Mouse (Mus musculus) CD4-positive, CD25-positive, alpha-beta regulatory T cell, adult 2 months (primary cell): Measurements from ENCODE around the gene Stub1.
A peak's percentile ranks its signal among the peaks of the same experiment; 100 is the strongest.

Experiments used
- DNase-seq: peaks from one replicate; pipeline ENCODE4 v3.0.0-alpha.2; 2012; ENCODE audit warnings: low read depth, low spot score

The Stub1 gene

DNA sequence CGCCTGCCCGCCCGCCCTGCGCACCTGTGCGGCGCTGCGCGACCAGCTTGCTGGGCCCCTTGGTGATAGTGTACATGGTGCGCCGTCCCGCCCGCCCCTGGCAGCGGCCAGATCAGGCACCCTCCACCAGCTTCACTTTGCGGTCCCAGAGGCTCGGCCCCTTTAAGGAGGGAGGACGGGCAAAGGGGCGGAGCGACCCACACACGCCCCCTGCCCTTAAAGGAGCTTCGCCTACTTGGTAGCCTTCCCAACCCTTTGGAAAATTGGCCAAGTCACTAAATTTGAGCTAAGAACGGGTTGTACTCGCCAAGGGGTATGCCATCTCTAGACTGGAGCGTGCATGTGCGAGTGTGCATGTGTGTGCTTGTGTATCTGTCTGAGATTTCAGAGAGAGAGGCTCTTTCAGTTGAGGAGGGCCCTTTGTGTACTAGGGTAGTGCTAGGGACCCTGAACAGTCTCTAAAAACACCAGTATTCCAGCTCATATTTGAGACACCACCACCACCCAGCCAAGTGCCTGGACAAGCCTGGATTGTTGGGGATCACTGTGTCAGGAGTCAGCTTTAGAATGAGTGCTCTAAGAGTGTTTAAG is 35.5 kb upstream of the Stub1 start, which contains the start of gene Mcrip2:
Gene Mcrip2 (minus strand): TSS at position 164 of the 591 bp plus-strand sequence.
- peak; percentile 74 for DNase-seq

DNA sequence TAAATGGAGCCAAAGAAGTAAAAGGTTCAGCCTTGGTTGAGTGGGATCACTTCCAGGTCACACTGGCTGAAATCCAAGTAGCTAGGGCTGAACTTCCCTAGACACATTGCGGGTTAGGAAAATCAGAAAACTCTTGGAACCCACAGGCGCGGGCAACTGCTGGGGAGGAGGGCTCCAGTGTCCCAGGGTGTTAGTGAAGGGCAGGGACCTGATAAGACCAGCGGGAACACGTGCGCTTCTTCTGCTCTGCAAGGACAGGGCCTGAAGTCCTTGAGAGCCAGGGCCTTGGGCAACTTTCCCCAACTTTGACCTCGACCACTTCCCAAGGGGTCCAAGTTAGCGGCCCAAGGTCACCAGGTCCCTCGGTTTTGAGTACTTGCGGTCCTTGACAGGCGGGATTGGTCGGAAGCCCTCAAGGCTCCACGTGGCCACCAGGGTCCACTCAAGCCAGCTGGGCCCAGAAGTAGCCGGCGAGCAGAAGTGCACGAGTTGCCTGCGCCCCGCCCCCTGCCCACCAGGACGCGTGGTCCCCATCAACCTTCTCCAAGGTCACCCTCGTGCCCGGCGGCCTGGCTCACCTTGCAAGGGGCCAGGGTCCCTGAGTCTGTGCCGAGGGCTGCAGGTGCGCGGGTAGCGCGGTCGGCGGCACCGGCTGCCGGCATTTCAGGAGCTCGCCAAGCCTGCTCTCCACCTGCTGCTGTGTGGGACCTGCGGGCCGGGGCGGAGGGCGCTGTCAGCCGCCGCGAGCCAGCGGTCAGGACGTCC is 34.8 kb upstream of the Stub1 start:
- no peak for DNase-seq

DNA sequence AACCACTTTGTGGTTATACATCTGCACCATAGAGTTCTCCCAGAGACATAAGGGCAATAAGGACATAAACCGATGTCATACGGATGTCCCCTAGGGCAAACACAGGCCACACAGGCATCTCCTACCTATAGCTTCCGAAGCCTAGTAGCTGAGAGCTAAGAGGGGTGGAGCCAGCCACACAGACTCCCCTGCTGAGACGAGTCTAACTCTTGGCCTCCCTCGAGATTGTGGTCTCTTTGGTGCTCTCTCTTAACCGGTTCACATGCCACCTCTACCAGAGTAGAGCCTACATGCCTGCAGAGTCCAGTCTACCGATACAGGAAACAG is 34.3 kb upstream of the Stub1 start:
- DNase-seq: peak; percentile 46

DNA sequence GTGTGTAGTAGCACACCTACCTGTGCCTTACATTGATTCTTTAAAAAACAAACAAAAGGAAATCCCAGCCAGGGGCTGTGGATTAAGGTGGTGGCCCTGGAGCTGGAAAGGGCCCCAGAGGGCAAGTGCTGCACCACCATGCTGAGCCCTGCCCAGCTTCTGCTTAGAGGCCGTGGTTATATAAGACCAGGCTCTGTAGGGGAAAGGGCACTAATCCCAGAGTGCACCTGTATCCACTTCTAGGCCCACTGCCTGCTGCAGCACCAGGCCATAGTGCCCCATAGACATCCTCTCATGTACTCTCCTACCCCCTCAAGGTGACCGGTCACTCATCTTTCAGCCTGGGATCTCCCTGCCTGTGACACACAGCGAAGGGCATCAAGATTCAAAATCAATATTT is 33.0 kb upstream of the Stub1 start:
- no peak for DNase-seq

DNA sequence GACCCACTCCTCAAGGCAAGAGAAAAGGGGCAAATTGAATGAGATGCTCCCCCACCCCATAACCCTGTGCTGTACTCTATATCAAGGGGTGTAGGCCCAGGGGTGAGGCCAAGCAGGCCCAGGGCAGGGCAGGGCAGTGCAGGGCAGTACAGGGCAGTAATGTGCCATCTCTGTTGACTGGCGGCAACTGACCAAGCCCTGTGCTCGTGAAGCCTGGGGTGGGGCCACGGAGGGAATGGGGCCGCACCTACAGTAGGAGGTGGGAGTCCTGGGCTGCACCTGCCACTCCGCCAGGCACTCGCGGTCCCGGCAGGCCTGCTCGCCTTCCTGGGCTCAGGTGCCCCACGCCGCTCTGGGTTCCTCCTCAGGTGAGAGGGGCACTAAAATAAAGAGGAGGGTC is 32.1 kb upstream of the Stub1 start:
- DNase-seq: no peak

DNA sequence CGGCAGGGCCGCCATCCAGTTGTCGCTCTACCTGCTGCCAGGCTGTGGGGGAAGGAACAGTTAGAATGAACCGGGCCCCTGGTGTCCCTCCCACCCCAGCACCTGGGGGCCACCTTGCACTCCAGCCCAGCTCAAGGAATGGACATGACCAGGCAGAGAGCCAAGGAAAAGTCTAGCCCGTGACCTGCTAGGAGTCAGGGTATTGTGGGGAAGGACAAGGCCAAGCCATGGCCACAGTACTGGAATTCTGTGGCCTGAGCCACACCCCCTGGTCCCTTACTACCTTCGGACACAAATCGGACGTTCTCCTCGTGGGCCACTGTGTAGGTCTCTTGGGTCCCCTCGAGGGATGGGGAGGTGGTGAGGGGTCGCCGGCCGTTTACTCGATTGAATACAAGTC is 31.1 kb upstream of the Stub1 start:
- DNase-seq: no peak

DNA sequence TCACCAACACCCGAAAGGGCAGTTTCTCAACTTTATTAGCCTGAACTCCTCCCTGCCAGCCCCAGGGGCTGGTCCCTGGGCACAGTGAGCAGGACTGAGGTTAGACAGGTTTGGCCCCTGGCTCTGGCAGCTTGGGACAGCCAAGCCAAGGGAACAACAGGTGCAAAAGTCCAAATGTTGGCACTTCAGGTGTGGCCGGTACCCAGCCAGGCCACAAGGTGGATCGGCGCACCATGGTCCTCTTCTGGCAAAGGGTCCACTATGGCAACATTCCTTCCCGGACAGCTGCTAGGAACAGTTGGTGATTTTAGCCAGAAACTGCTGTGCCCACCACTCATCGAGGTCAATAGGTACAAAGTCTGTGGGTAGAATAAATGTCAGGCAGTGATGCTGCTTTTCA is 30.5 kb upstream of the Stub1 start:
- DNase-seq: no peak

DNA sequence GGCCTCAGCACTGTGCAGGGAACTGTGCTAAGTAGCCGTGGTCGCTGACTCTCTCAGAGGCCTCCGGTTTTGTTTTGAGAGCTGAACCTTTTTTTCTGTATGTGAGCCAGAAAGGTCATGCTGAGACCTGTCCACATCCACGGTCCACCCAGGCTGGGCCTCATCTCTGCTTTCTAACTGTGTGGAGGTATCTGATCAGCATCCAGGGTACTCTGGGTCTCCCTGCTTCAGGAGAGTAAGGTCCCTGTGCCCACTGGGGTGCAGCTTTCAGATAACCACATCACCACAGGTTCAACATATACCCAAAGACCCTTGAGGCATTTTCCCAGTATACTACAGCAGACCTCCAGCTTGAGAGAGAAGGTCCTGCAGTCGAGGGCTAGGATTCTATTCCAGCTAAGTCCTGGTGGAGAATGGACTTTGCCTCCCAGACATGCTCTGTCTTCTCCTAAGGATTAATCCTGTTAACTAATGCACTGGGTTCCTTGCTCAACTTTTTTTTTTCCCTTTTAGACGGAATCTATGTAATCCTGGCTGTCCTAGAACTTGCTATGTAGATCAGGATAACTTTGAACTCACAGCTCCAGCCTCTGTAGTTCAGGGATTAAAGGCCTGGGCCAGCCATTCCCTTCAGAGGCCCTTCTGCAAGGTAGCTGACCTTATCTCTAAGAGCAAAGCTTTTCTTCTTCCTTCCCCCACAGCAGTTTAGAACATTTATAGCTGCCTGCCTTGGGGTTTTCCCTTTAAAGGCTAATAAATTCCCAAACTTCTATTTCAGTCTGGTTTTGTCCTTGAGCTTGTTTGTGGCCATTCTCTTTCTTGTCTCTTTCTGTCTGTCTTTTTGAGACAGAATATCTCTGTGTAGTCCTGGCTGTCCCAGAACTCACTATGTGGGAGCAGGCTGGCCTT is 28.8 kb upstream of the Stub1 start:
- DNase-seq: no peak

DNA sequence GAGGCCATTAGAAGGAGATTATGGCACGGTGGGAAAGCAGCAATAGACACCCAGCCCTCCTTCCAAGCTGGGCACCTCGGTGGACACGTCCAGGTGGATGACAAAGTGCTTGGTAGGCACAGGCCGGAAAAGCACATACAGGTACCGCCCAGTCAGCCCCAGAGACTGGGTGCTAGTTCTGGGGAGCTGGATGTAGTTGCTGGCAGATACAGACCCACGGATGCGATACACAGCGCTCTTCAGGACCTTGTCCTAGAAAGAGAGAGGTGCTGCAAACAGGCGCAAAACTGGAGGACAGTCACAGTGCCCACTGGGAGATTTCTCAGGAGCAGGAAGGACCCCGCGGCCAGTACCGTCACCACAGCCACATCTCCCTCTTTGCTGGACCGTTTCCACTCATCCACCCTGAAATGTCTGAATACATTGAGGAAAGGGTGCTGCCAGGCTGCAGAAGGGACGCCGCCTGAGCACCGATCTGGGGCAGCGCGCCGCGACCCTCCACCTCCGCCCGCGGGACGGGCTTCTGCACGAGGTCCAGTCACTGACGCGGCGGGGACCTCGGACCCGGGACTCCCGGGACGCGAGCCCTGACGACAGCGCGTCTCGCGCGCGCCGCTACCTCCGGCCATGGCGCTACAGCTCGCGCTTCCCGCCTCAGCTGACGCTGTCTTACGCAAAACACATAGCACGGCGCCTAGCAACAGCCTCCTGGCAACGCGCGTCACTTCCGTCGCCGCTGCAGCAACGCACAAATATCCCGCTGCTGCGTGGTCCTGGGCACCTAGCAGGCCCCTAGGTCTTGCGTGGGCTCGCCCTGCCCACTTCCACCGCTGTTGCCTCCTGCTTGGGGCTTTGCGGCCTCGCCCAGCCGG is 27.9 kb upstream of the Stub1 start, which contains the start of gene Wdr90:
Gene Wdr90 (minus strand): TSS at position 670 of the 872 bp plus-strand sequence.
- DNase-seq: peak; percentile 97

DNA sequence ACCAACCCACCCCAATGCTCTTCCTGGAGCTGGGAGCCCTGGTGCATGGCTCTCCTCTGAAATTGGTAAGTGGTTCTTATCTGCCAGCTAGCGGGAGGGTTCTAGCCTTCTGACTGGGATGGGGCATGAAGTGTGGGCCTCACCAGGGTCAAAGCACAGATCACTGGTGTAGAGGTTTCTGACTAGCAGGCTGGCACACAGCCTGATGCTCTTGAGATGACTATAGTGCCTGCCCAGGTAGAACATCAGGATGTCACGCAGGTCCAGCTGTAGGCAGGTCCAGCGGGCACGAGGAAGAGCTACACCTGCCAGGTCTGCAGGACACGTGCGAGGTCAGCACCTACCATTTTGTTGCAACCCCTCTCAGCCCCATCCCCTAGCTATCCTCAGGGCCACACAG is 27.0 kb upstream of the Stub1 start:
- no peak for DNase-seq

DNA sequence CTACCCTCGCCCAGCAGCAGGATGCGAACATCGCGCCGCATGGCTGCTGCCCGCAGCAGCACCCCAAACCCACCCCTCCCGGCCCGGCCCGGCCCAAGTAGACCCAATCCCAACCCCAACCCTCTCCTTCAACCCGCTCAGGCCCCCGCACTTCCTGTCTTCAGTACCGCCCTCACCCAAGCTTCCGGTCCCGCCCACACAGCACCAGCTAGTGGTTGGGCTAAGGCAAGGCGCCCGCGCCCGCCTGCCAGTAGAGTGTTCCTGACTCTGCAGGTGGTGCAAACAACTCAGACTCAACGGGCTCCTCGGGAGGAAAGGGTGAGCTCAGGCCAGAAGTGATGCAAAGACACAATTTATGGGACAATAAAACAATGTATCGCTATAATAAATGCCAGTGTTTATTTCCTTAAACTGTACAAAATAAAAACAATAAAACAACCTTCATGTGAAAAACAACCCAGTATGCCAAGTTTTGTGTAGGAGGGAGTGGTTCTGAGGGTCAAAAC is 11.2 kb upstream of the Stub1 start, which contains the start of gene Rhot2:
Gene Rhot2 (minus strand): TSS at position 456 of the 506 bp plus-strand sequence.
- peak; percentile 97 for DNase-seq

DNA sequence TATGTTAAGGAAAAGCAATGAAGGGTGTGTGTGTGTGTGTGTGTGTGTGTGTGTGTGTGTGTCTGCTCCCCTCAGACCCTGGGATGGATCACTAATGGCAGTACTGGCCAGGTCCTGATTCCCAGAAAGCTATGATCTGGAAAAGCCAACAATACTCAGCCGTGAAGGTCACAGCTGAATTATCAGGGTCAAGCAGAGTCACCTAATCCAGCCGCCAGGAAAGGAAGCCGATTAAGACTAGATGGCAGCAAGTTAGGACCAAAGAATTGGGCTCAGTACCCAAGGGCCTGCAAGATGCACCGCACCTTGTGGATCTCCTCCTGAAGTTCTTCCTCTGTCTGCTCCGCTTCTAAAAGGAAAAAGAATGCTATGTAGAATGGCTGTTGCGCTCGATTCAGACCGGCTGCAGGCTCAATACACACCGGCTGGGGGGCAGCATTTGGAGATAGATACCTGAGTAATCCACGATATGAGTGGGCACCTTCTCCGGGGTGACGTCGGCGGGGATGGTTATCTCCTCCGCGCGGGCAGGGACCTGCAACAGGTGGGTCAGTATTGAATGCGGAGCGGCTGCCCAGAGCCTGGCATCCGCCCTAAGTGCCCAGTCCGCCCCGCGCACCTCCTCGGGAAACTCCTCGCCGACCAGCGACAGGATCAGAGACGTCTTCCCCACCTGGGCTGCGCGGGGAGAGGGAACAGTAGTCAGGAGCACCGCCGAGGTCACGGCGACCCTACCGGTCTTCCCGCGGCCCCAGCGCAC is 10.6 kb upstream of the Stub1 start:
- DNase-seq: no peak

DNA sequence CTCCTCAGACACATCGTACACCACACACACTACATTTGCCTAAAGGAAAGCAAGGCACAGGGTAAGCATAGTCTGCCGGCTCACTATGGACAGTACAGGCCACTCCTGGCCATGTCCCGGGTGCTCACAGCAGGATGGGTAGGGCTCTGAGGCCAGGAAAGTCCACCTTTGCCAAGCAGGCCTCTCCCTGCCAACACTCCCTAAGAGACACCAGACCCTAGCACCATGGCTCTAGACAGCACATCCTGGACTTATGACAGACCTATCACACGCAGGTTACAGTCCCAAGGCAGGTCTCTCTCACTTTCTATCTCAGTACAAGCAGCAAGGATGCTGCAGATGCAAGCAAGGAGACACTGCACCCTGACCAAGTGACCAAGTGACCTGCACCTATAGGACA is 9.9 kb upstream of the Stub1 start:
- no peak for DNase-seq

DNA sequence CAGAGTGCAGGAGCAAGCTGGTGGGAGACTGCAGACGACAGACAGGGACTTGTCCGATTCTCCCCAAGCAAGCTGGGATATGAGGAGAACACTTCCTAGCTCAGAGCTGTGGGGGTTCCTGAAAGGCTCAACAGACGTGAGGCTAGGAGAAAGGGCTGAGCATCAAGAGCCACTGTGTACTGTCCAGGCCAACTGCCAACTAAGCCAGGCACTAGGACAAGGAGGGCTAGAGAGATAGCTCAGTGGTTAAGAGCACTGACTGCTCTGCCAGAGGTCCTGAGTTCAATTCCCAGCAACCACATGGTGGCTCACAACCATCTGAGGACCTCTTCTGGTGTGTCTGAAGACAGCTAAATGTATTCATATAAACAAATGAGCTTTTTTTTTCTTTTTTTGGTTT is 9.3 kb upstream of the Stub1 start:
- DNase-seq: no peak

DNA sequence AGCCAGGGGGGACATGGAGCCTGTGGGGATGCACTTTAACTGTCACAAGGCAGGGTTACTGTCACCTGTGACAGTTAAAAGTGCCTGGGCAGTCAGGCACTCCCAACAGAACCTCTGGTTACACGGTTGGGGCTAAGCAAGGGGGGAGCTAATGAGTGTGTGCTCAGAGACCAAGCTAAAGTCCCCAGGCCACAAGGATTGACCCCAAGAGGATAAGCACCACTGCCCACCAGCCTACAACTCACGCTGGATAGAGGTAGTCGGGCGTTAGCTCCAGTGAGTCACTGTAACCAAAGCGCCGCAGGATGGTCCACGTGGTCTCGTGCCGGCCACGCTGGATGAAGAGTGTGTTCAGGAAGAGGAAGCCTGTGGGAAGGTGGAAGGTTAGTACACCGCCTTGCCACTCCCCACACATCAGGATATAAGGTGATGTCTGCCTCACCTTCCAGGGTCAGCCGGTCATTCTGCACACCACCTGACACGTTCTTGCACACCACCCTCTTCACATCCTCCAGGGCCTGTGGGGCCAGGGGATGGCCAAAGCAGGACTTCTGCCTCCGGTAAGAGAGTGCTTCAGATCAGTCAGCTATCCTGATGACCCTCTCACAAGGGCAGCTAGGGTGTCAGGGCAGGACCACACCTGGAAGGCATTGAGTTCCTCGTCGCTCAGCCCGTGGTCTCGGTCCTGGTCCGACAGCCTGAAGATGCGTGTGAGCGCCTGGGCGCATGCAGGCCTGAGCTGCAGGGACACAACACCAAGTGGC is 8.1 kb upstream of the Stub1 start, which contains the start of gene Gm20683:
Gene Gm20683 (minus strand): TSS at position 647 of the 764 bp plus-strand sequence.
- no peak for DNase-seq

DNA sequence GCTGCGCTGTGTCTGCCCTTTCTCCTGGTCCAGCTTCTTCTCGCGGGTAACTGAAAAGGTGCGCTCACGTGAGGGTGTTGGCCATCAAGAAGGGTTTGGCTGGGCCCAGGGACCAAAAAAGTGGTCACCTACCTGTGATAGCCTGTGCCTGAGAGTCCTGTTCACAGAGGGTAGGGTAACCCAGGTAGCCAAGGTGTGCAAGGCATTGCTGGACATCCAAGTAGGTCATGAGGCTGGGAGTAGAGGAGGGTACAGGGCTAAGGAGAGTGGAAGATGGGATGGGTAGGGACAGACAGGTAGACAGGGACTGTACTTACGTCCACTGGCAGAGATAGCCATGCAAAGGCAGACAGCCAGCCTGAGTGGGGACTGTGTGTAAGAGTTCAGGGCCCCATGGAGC is 7.3 kb upstream of the Stub1 start:
- no peak for DNase-seq

DNA sequence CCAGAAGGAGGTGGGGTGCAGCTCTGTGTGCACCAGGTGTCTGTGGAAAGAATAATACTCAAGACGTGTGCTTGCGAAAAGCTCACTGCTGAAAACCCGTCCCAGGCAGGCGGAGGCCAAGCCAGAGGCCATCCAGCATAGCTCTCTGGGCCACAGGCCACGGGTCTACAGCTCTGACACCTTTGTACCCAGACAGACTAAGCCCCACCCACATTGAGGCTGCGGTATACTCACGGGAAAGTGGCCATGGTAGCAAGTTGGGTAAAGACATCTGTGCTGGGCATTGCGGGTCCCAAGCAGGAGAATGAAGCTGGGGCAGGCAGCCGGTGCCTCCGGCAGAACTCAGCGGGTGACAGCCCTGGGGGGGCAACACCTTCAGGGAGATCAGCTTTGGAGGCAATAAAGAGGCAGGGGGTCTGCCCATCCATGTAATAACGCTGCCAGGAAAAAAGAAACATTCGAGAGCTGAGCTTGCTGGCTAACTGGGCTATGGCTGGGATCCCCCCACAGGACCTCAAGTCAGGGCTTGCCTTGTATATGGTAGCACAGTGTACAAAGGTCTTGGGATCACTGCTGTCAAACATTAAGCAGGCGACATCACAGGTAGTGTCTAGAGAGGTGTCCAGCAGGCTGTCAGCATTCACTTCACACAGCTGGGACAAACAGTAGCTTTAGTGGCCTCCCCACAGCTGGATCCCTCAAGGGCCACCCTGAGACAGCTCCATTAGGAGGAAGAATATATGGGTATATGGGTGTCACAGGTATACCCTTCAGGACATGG is 6.4 kb upstream of the Stub1 start:
- no peak for DNase-seq

DNA sequence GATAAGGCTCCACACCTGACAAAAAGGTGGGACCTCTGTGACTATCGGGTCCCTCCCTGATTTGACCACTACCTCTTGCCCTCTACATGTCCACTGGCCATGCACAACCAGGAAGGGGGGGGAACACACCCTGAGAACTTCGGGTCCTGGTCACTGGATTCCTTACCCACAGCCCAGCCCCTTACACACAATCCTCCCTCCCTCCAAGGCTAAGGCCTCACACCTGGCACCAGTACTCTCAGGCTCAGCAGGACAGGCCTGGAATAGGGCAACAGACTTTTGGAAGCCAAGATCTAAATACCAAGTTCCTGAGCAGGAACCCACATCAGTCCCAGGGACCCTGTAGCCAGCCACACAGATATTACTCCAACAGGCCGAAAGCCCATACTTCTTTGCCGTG is 5.7 kb upstream of the Stub1 start:
- DNase-seq: no peak

DNA sequence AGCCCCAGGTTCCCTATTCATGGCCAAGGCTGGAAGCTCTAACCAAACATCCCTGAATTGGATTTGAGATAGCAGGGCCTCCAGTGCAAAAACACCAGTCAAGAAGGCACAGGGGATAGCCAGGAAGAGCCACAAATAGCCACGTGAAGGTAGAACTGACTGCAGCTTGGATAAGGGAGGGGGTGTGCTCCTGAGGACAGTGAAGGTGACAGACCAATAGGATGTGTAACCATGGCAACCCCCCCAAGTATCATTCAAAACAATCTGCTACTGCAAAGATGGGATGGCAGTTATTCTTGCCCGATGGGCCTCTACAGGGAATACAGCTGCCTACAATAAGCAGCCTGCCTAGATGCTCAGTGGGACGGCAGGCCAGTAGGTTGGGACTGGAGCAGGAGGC is 4.3 kb upstream of the Stub1 start:
- DNase-seq: no peak
